Mouse (Mus musculus) right cerebral cortex, postnatal 36 days (tissue): ENCODE results near the gene Prkcb.

Experiments used
- DNase-seq, 2 experiments: peaks; one replicate each; pipeline ENCODE4 v3.0.0; 2022; ENCODE audit warnings: low spot score in 2 of 2, mixed read lengths in 1 of 2

The Prkcb gene

DNA sequence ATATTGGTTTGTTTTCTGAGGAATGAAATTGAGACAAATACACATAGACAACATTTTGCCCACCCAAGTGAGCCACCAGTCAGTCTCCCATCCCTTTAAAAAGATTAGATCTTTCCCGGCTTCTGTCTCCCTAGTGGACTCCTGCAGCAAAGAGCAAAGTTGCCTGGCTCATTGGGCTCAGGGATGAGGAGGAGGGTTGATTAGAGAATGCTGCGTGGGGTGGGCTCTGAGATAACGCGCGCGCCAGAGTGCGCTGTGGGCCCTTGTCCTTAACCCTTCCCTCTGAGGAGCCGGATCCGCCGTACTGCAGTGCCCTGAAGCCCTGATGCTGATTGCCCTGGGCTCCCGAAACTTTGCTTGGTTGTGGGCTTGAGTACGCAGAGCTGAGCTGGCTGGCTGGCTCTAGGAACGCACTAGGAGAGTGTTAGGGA is 381.9 kb downstream of the Prkcb start, which contains the start of gene Cacng3:
Gene Cacng3, plus strand, starts transcription at position 51 of the 431 bp plus-strand sequence.
- peak in 1 of 2 experiments; percentile 19 for DNase-seq

GRCm38 (mm10) chr7:122670873-122671641 is 382.5 kb downstream of the Prkcb start:
- peak; percentile 78 to 80 for DNase-seq

DNA sequence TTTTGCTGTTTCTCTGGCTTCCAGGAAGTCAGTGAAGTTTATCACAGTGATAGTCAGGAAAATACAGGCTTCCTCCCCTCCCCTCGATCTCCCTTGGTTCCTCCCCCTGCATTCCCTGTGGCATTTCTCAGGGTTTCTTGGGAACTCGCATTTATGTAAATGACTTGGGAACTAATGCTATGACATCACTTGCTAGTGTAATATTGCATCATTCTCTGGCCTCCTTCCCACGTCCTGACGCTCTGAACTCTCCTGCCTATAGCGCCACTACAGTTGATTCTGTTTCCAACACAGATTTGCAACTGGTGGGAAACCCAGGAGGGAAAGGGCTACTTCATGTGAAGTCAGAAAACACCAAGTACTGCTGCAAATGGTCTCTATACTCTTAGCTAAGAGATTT is 384.4 kb downstream of the Prkcb start:
- peak in 1 of 2 experiments; percentile 29 for DNase-seq

GRCm38 (mm10) chr7:122675207-122675606 is 386.7 kb downstream of the Prkcb start:
- no peak for DNase-seq
